Mouse (Mus musculus): ENCODE results near the gene Rpl7a.

Gene Rpl7a

GRCm38 (mm10) chr2:26952866-26953265 is 42.3 kb downstream of the Rpl7a start:
- no peak for ATAC-seq (ENCODE audit: insufficient number of reproducible peaks, low FRiP score, low TSS enrichment)

GRCm38 (mm10) chr2:26954735-26955395 is 44.3 kb downstream of the Rpl7a start:
- ATAC-seq (ENCODE audit: insufficient number of reproducible peaks, low FRiP score, low TSS enrichment) = no peak

- ATAC-seq (ENCODE audit: insufficient number of reproducible peaks, low FRiP score, low TSS enrichment) = no peak
Observed at GRCm38 (mm10) chr2:26956811-26957487, 46.4 kb downstream of the Rpl7a start.

- ATAC-seq (ENCODE audit: insufficient number of reproducible peaks, low FRiP score, low TSS enrichment) = no peak
Observed at GRCm38 (mm10) chr2:26957488-26957859, 46.9 kb downstream of the Rpl7a start.

GRCm38 (mm10) chr2:26960756-26961155 is 50.2 kb downstream of the Rpl7a start:
- ATAC-seq (ENCODE audit: insufficient number of reproducible peaks, low FRiP score, low TSS enrichment) = no peak
